Mouse (Mus musculus): Measurements from ENCODE around the gene Igfbp7. TPM values are rescaled to one million over a fixed set of nuclear protein-coding genes. Genes with fewer than 3 reads are reported as not detected.

Igfbp7 gene
- total RNA-seq, 1 experiment from 2014 or later, result 5.0 TPM

- no peak for ATAC-seq (replicated peaks; ENCODE audit: insufficient number of reproducible peaks, low FRiP score, low TSS enrichment, poor library complexity, severe bottlenecking)
These were observed 689 bp upstream of the Igfbp7 start for GRCm38 (mm10) chr5:77408530-77408929.

GRCm38 (mm10) chr5:77406371-77406871 is 1.4 kb downstream of the Igfbp7 start:
- ATAC-seq (replicated peaks; ENCODE audit: insufficient number of reproducible peaks, low FRiP score, low TSS enrichment, poor library complexity, severe bottlenecking), result no peak

GRCm38 (mm10) chr5:77405455-77406057 is 2.3 kb downstream of the Igfbp7 start:
- ATAC-seq (replicated peaks; ENCODE audit: insufficient number of reproducible peaks, low FRiP score, low TSS enrichment, poor library complexity, severe bottlenecking), result no peak

- ATAC-seq (replicated peaks; ENCODE audit: insufficient number of reproducible peaks, low FRiP score, low TSS enrichment, poor library complexity, severe bottlenecking), result no peak
These were observed 2.9 kb downstream of the Igfbp7 start for GRCm38 (mm10) chr5:77404941-77405340.

- no peak for ATAC-seq (replicated peaks; ENCODE audit: insufficient number of reproducible peaks, low FRiP score, low TSS enrichment, poor library complexity, severe bottlenecking)
These were observed 4.9 kb downstream of the Igfbp7 start for GRCm38 (mm10) chr5:77402901-77403300.

- ATAC-seq (replicated peaks; ENCODE audit: insufficient number of reproducible peaks, low FRiP score, low TSS enrichment, poor library complexity, severe bottlenecking), result no peak
These were observed 5.7 kb downstream of the Igfbp7 start for GRCm38 (mm10) chr5:77402137-77402536.

- no peak for ATAC-seq (replicated peaks; ENCODE audit: insufficient number of reproducible peaks, low FRiP score, low TSS enrichment, poor library complexity, severe bottlenecking)
These were observed 7.0 kb downstream of the Igfbp7 start for GRCm38 (mm10) chr5:77400823-77401222.

GRCm38 (mm10) chr5:77400151-77400550 is 7.7 kb downstream of the Igfbp7 start:
- ATAC-seq (replicated peaks; ENCODE audit: insufficient number of reproducible peaks, low FRiP score, low TSS enrichment, poor library complexity, severe bottlenecking), result no peak

- ATAC-seq (replicated peaks; ENCODE audit: insufficient number of reproducible peaks, low FRiP score, low TSS enrichment, poor library complexity, severe bottlenecking), result no peak
These were observed 8.8 kb downstream of the Igfbp7 start for GRCm38 (mm10) chr5:77399076-77399475.

- ATAC-seq (replicated peaks; ENCODE audit: insufficient number of reproducible peaks, low FRiP score, low TSS enrichment, poor library complexity, severe bottlenecking), result no peak
These were observed 9.4 kb downstream of the Igfbp7 start for GRCm38 (mm10) chr5:77398285-77399057.

GRCm38 (mm10) chr5:77393990-77394618 is 13.7 kb downstream of the Igfbp7 start:
- ATAC-seq (replicated peaks; ENCODE audit: insufficient number of reproducible peaks, low FRiP score, low TSS enrichment, poor library complexity, severe bottlenecking), result no peak

GRCm38 (mm10) chr5:77393094-77393619 is 14.7 kb downstream of the Igfbp7 start:
- ATAC-seq (replicated peaks; ENCODE audit: insufficient number of reproducible peaks, low FRiP score, low TSS enrichment, poor library complexity, severe bottlenecking), result no peak

GRCm38 (mm10) chr5:77390272-77390671 is 17.6 kb downstream of the Igfbp7 start:
- no peak for ATAC-seq (replicated peaks; ENCODE audit: insufficient number of reproducible peaks, low FRiP score, low TSS enrichment, poor library complexity, severe bottlenecking)

- ATAC-seq (replicated peaks; ENCODE audit: insufficient number of reproducible peaks, low FRiP score, low TSS enrichment, poor library complexity, severe bottlenecking), result no peak
These were observed 19.5 kb downstream of the Igfbp7 start for GRCm38 (mm10) chr5:77388359-77388758.

- no peak for ATAC-seq (replicated peaks; ENCODE audit: insufficient number of reproducible peaks, low FRiP score, low TSS enrichment, poor library complexity, severe bottlenecking)
These were observed 20.5 kb downstream of the Igfbp7 start for GRCm38 (mm10) chr5:77387414-77387704.

GRCm38 (mm10) chr5:77386596-77387413 is 21.0 kb downstream of the Igfbp7 start:
- no peak for ATAC-seq (replicated peaks; ENCODE audit: insufficient number of reproducible peaks, low FRiP score, low TSS enrichment, poor library complexity, severe bottlenecking)

- no peak; the same call in 1 of the 2 replicates for ATAC-seq (replicated peaks; ENCODE audit: insufficient number of reproducible peaks, low FRiP score, low TSS enrichment, poor library complexity, severe bottlenecking)
These were observed 21.8 kb downstream of the Igfbp7 start for GRCm38 (mm10) chr5:77385900-77386595.

GRCm38 (mm10) chr5:77385221-77385620 is 22.6 kb downstream of the Igfbp7 start:
- no peak for ATAC-seq (replicated peaks; ENCODE audit: insufficient number of reproducible peaks, low FRiP score, low TSS enrichment, poor library complexity, severe bottlenecking)
